Mouse (Mus musculus): ENCODE measurements around the gene Map7d3. TPM values are rescaled to one million over a fixed set of nuclear protein-coding genes. Genes with fewer than 3 reads are reported as not detected.

Gene Map7d3
- total RNA-seq (2022), result not detected

DNA sequence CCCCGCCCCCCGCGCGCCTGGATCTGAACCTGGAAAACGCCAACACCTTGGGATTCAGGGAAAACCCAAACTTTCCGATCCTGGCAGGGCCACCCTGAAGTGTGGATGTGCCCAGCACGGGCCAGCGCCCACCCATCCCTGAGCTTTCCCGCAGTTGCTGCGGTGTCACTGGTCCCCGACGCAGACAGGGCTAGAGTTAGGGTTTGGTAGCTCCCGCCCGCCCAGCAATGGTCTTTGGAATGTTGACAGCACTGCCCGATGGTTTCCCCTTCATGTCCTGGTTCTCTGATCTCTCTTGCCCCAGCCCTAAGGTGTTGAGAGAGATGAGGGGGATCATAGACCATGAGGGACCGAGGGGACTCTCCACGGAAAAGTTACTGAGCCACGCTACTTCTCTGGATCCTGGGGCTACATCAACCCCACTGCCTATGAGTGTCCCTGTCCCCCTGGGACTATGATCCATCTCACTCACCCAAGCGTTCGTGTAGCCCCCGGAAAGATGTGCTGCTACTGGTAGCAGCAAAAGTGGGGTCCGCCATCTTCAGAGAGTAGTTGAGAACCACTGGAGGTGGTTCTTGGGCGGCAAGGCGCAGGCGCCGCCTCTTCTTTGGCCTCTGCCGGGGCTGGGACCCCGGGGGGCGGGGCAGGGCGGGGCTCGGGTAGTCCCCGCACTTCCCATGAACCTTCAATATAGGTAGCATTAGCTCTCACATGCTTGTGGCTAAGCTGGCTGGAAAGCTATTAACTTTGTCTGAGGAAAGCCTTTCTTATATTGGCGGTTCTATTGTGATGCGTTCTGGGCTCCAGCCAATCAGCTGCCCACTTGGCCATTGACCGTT, at the start of gene Map7d3:
Gene Map7d3 (minus strand): TSS at position 562 of the 839 bp plus-strand sequence.
- no peak for DNase-seq (ENCODE audit: low spot score in 2 of 2)

DNA sequence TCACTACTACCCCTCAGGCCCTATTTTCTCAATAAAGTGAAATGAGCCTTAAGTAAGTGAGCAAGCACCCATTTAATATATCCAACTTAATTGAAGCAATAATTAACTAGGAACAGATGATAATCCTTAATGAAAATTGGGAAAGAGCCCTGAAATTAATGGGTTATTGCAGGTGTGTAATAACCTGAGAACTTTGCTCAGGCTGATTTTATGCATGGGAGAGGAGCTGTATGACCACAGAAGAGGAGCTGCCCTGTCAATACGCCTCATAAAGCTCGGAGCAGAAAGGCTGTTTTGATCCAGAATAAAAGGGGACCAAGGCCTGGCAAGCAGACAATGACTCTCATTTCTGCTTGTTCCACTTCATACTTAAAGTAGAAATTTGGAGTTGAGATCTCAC, 47.7 kb upstream of the Map7d3 start, which contains the start of gene Adgrg4:
Gene Adgrg4 (plus strand): TSS at position 301 of the 400 bp plus-strand sequence.
- no peak for DNase-seq (ENCODE audit: low spot score in 2 of 2)

DNA sequence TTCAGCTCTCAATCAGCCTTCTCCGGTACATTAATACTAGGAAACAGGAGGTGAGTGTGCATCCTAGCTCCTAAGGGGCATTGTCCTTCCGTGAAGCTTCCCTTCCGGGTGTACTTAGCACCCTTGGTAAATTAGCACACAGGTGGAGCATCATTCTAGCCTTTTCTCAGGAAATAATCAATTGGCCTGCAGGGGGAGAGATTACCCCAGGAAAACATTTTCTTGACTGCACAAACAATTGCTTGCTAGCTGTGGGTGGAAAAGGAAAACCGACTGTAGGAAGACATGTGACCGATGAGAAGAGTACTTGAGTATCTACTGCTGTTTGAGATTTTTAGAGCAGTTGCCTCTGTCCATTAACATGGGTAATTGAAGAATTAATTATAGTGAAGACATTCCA, 19.1 kb upstream of the Map7d3 start:
- DNase-seq (ENCODE audit: low spot score in 2 of 2), result peak in 1 of 2 experiments; percentile 2

DNA sequence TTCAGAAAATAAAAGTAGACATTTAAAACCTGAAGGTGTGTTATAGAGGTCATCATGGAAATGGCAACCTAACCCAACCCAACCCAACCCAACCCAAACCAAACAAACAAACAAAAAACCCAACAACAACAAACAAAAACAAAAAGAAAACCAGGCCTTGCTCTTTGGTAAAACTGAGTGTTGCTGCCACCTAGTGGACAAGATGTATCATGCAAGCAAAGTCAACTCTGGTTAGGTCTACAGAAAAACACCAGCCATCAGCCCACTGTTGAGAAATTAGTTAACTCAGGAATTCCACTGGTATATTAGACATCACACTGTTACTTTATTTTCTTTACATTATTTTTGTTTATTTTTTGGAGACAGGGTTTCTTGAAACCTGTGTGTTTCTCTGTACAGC, 17.2 kb upstream of the Map7d3 start:
- peak in 1 of 2 experiments; percentile 7 for DNase-seq (ENCODE audit: low spot score in 2 of 2)

DNA sequence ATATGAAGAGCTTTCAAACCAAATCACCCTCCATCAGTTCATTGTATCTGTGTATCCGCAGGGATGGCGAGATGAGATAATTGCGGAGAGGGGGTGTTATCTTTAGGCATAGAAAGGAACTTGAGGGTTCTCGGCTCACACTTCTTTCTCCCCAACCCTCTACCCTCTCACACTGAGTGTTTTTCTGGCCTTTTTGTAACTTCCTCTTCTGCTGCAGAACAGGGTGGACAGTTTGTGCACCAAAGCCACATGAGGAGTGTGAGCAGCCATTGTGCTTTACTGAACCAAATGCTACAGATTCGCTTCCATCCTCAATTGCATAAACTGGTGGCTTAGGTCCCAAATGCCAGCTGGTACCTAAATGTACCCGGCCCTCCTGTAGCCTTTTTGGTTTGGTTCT, 13.7 kb upstream of the Map7d3 start:
- no peak for DNase-seq (ENCODE audit: low spot score in 2 of 2)

DNA sequence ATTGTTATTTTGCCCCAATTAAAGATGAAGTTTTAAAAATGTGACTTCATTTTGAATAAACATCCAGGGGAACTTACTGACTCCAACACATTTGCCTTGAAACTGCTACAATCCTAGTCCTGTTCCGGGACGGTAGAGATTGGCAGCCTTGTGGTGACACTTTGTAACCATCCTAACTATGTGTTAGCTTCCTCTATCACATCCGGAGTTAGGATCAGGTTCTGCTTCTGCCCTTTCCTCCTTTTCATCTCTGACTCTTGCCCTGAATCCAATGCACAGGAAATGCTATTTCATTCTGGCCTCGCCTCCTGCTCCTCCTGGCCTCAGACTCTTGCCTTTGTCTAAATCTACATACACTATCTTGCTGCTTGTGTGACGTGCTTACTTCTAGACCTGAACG, 5.4 kb upstream of the Map7d3 start:
- no peak for DNase-seq (ENCODE audit: low spot score in 2 of 2)

DNA sequence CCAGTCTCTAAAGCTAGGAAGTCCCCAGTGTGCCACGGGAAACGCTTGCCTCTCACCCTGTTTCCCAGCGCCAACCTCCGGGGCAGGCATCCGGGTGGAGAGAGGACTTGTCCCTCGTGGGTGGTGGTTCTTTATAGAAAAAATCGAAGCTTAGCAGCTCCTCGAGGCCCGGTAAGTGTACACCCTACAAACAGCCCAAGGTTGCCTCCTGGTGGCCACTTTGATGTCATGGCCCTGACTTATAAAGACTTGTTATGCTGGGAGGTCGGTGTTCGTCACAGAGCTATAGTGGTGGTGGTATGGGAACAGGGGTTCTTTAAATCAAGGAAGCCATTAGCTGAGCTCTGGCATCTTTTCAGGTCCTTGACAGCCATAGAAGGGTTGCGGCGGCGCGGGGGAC, 30.9 kb downstream of the Map7d3 start:
- peak; percentile 26 to 50 for DNase-seq (ENCODE audit: low spot score in 2 of 2)

DNA sequence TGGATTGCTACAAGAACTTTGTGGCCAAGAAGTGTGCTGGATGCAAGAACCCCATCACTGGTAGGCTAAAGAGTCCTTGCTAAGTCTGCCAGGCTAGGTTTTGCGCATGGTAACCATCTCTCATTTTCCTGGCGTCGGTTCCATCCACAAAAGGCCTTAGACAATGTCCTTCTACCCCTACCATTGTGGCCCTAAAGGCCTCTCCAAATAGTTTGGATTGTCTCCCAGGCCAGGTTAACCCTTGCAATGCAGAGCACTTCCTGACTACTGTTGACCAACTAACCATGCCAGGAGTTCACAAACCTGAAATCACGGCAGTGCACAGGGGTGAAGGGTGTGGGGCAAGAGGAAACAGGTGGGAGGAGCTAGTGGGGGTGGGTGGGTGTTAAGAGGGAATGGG, 31.5 kb downstream of the Map7d3 start:
- DNase-seq (ENCODE audit: low spot score in 2 of 2), result no peak

DNA sequence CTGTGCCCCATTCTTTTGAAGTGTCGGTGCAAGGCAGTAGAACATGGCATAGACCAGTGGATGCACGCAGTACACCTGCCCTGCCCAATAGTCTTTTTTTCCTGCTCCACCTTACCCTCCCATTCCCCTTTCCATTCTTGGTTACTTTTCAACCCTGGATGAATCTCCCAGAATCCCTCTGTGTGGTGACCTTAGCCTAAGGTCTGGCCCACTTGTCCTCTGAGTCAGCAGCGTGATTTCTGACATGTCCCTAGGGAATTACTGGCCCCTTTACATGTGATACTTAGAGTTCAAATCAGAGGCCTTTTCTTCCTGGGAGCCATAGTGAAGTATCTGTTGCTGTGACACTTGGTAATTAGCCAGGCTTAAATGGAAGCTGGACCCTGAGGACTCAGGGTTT, 34.6 kb downstream of the Map7d3 start:
- DNase-seq (ENCODE audit: low spot score in 2 of 2), result no peak

DNA sequence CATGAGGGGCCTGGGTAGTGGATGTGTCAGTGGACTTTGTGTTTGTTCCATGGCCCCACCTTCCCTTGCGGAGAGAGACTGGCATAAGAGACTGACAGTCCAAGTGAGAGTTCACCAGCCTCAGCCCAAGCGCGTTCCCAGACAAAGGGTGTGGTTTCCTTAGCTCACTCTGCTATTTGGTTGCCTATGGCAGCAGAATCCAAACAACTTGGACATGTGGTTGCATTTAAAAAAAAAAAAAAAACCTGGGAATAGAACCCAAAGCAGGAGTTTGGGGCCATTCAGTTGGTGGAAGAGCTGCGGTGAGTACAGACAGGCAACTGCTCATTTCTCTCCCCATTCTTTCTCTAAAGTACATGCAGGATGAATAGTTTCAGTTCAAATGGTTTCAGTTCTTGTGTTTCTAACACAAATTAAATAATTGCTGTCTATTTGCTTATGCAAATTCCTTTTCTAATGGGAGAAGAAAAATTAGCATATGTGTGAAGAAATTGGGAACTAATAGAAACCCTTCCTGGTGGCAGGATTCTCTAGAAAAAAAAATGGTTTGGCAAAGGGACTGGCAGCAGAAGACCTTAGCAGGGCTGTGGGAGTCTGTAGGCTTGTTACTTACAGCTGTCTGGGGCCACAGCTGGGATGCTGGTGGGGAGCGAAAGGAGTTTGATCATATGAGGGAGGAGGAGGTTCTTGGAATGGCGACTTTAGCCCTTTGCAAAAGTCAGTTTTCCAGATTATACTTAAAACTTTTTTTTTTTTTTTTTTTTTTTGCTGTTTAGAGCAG, 35.7 kb downstream of the Map7d3 start:
- no peak for DNase-seq (ENCODE audit: low spot score in 2 of 2)

DNA sequence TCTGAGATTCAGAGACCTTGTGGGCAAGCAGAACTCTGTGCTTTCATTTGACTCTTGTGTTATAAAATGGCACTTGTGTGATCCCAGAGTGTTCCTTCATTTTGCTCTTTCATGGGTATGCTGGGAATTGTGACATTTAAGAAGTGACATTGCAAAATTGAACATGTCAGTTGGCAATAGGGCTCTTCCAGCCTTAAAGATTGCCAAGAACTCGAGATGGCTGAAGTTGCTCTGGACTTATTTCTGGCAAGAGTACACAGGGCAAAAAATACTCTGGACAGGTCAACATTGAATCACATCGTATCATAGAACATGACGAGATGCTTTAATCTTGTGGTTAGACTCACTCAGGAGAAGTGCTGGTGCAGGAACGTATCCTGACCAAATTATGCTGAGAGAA, 48.8 kb downstream of the Map7d3 start:
- DNase-seq (ENCODE audit: low spot score in 2 of 2), result no peak

DNA sequence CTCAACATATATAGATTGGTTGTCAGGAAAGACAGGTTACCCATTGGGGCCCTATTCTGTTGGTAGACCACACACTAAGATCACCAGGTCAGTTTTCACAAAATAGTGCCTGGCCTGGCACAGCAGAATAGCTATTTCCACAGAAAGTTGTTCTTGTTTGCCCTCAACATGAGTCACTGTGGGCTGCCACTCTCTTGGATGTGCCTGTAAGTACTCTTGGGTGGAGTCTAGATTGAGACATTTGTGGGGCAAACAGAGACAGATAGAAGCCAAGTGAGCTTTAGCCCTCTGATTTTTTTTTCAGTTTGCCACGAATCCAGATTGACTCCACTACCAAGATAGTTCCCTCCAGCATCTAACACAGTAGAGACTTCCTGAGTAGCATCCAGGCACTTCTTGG, 50.4 kb downstream of the Map7d3 start:
- DNase-seq (ENCODE audit: low spot score in 2 of 2), result no peak

DNA sequence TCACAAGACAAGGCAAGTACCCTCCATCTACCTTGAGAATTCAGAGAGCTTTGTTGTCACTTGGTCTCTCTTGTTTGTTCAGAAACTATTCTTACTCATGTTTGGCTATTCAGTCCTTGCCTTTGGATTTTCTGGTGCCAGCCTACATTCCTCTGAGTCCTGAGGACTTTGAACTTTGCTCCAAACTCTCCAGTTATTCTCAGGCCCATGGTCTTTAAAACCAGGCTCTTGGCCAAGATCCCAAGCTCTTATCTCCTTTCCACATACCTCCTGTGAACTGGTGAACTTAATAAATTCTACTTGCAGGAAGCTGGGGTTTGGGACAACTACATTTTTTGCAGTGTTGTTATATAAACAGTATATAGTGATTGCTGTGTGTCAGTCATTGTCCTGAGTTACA, 52.3 kb downstream of the Map7d3 start:
- DNase-seq (ENCODE audit: low spot score in 2 of 2), result no peak

DNA sequence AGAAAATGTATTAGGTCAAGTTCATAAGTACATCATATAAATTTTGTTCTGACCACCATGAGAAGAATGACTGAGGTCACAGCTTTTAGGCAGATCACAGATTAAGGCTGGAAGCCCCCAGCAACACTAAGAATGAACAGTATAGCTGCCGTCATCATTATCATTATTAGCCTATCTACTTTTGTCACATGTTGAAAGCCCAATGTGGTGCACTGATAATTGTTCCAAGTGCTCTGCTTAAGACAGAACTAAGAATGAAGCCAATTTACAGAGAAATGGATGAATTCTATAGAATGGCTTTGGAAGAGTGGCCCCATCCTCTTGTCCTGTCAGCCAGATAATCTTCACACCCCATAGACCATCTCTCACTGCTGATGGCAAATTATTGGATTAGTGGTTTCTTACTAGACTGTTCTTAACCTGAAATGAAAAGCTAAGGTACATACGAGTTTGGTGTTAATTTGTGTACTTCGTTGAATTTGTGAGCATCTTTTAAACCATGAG, 61.8 kb downstream of the Map7d3 start:
- DNase-seq (ENCODE audit: low spot score in 2 of 2), result no peak

DNA sequence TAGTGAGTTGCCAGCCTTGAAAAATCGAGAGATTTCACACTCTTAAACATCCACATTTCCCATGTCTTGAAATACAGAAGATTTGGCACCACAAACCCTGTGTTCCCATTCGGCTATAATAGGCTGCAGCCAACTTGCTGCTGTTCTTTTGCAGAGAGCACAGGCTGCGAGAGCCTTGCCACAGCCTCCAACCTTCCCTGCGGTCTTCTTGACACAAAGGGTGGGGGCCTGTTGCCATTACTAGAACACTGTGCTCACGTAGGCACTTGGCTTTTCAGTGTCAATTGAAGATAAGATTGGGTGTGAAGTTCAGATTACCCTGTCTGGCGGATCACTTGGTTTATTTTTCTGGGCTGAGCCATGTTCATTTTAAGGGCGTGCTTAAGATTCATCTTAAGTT, 65.8 kb downstream of the Map7d3 start:
- DNase-seq (ENCODE audit: low spot score in 2 of 2), result no peak

DNA sequence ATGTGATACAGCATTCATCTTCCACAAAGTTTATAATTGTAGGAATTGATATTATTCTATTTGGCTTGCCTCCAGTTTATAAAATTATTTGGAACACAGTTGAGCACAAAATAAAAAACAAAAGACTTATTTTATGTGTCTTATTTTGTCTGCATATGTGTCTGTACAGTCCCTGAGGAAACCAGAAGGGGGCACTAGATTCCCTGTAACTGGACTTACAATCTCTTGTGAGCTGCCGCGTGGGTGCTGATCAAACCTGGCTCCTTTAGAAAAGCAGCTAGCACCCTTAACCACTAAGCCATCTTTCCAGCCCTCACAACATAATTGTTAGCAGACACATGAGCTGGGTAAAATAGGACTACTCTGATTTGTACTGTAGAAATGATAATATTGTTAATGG, 66.5 kb downstream of the Map7d3 start:
- no peak for DNase-seq (ENCODE audit: low spot score in 2 of 2)

DNA sequence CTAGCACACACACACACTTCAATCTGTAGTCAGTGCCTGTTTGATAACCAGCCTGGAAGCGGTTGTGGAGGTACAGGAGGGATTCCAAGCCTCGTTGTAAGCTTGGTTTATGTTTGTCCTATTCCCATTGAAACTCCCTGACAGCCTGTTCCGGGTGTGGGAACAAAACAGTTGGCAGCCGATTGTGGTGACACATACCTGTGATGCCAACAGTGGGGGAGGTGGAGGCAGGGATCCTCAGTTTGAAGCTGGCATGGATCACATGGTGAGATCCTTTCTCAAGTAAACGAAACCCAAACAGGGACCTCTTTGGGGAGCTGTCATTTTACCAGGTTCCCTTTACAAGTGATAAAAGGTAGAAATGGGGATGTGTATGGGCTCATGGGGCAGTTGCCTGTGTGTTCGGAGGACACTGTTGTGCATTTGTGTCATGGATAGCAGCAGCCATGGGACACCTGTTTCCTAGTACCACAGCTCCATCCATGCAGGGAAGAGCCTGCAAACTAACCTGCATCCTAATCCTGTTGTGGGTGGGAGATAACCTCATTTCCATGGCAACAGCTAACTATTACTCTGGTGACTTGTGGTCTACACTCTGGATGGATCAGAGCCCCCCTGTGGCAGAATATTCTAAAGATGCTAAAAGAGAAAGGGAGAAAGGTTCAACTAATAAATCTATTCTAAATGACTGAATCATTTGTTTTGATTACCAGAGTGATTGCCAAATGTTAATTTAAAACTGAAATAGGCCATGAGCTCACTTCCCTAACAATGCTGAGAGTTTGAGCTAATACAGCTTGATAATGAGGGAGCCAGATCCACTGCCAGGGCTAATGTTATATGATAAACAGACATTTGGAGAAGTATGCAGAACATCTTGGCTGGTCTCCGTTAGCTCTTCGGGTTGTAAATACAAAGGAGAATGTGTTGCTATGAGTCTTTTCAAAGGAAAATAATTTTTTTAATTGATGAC, 68.5 kb downstream of the Map7d3 start:
- peak; percentile 25 to 44 for DNase-seq (ENCODE audit: low spot score in 2 of 2)

DNA sequence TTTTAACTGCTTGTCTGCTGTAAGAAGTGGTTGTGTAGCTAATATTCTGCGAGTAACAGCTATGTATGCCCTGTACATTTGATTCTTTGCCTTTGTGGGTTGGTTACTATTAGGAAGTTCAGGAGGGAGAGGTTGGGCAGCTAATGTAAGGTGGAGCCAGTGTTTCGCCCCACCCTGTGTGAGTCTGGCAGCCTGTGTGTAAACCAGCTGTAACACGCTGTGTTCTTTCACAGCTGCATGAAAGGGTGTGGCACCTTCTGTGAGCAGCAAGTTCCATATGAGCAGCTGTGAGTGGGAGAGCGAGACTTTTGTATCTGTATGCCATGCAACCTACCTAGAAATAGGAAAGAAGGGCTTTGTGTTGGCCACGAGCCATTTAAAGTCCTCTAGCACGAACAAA, 70.0 kb downstream of the Map7d3 start:
- no peak for DNase-seq (ENCODE audit: low spot score in 2 of 2)

DNA sequence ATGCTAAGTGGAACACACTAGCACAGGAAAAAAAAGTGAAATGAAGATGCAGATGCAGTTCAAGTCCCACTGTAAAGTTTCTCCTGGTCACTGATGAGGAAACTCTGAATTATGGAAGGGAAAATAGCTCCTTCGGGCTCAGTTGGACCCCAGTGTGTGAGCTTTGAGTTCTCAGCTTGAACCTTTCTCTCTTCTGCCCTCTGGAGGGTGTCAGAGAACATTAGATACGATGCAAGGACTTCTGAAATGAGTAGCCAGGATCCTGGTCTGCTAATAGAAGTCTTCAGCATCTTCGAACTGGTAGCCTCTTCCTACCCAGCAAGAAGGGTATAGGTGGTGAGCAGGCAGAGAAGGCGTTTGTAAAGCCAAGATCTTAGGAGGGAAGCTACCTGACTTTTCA, 70.6 kb downstream of the Map7d3 start:
- DNase-seq (ENCODE audit: low spot score in 2 of 2), result no peak

Data from layer of hippocampus, adult 8-10 months (tissue).